Mouse (Mus musculus) ovary, postnatal 10 days (tissue): ENCODE data around the gene Insl5.

Experiments
- DNase-seq: peaks from one replicate; pipeline ENCODE4 v3.0.0; 2022; ENCODE audit warnings: low spot score

Insl5 gene

GRCm38 (mm10) chr4:102990016-102990415 lies 36.6 kb downstream of the Insl5 start:
- no peak for DNase-seq

- DNase-seq, result no peak
Observed at GRCm38 (mm10) chr4:102989391-102989790, 37.3 kb downstream of the Insl5 start.

GRCm38 (mm10) chr4:102988526-102988925 lies 38.1 kb downstream of the Insl5 start:
- DNase-seq, result no peak

GRCm38 (mm10) chr4:102987756-102988155 lies 38.9 kb downstream of the Insl5 start:
- no peak for DNase-seq

GRCm38 (mm10) chr4:102987325-102987724 lies 39.3 kb downstream of the Insl5 start:
- DNase-seq, result no peak

- DNase-seq, result no peak
Observed at GRCm38 (mm10) chr4:102986917-102987316, 39.7 kb downstream of the Insl5 start.

- no peak for DNase-seq
Observed at GRCm38 (mm10) chr4:102986173-102986572, 40.5 kb downstream of the Insl5 start.

GRCm38 (mm10) chr4:102981709-102982108 lies 44.9 kb downstream of the Insl5 start:
- no peak for DNase-seq

GRCm38 (mm10) chr4:102979385-102979784 lies 47.3 kb downstream of the Insl5 start:
- DNase-seq, result no peak

- no peak for DNase-seq
Observed at GRCm38 (mm10) chr4:102978440-102978839, 48.2 kb downstream of the Insl5 start, which contains the start of gene Tctex1d1. TSS of gene Tctex1d1 (plus strand) at chr4:102978606.

- DNase-seq, result no peak
Observed at GRCm38 (mm10) chr4:102977778-102978321, 48.8 kb downstream of the Insl5 start.

- DNase-seq, result no peak
Observed at GRCm38 (mm10) chr4:102976290-102977275, 50.1 kb downstream of the Insl5 start.

- DNase-seq, result no peak
Observed at GRCm38 (mm10) chr4:102974172-102974571, 52.5 kb downstream of the Insl5 start.

- DNase-seq, result no peak
Observed at GRCm38 (mm10) chr4:102972071-102972470, 54.6 kb downstream of the Insl5 start.

GRCm38 (mm10) chr4:102971159-102971558 lies 55.5 kb downstream of the Insl5 start:
- DNase-seq, result no peak

GRCm38 (mm10) chr4:102969599-102969998 lies 57.0 kb downstream of the Insl5 start:
- DNase-seq, result no peak
